Mouse (Mus musculus) midbrain, embryonic 15.5 days (tissue): Measurements from ENCODE around the gene Hspa1l. TPM values are rescaled to one million over a fixed set of nuclear protein-coding genes. Genes with fewer than 3 reads are reported as not detected.

ENCODE experiments used
- ATAC-seq: fragments of 200-750 bp; cut with Nextera tagmentation; replicated peaks from 2 replicates; pipeline ENCODE4 v1.8.0; 2017; ENCODE audit warnings: moderate TSS enrichment
- H3K27ac ChIP-seq: fragments of 300-500 bp; sonication (generic); 2 replicates; pipeline ENCODE4 v1.5.1; 2015; ENCODE audit warnings: mild to moderate bottlenecking, inconsistent platforms
- H3K27me3 ChIP-seq: fragments of 300-500 bp; sonication (generic); replicated peaks from 2 replicates; pipeline ENCODE4 v1.6.1; 2015; ENCODE audit warnings: inconsistent platforms
- H3K36me3 ChIP-seq: fragments of 300-500 bp; sonication (generic); replicated peaks from 2 replicates; pipeline ENCODE4 v1.6.1; 2015; ENCODE audit warnings: inconsistent platforms
- H3K4me1 ChIP-seq: fragments of 300-500 bp; sonication (generic); 2 replicates; pipeline ENCODE4 v1.6.1; 2015; ENCODE audit warnings: inconsistent platforms
- H3K4me2 ChIP-seq: fragments of 300-500 bp; sonication (generic); 2 replicates; pipeline ENCODE4 v1.6.1; 2015; ENCODE audit warnings: inconsistent platforms, mild to moderate bottlenecking, moderate library complexity
- H3K4me3 ChIP-seq: fragments of 300-500 bp; sonication (generic); 2 replicates; pipeline ENCODE4 v1.5.1; 2015; ENCODE audit warnings: mild to moderate bottlenecking, inconsistent platforms
- H3K9ac ChIP-seq: fragments of 300-500 bp; sonication (generic); 2 replicates; pipeline ENCODE4 v1.6.1; 2015; ENCODE audit warnings: mild to moderate bottlenecking, inconsistent platforms
- H3K9me3 ChIP-seq: fragments of 300-500 bp; sonication (generic); 2 replicates; pipeline ENCODE4 v1.6.1; 2016; ENCODE audit warnings: inconsistent platforms
- WGBS: fragments of 180-500 bp; shearing (Covaris S2); methylation state at CpG from one replicate; pipeline ENCODE4 v1.1.7; 2015; ENCODE audit warnings: mixed read lengths; 5-methylcytosine and 5-hydroxymethylcytosine counted together
- polyA plus RNA-seq: library from polyadenylated mRNA; unstranded; fragments of >200 nt; fragmentation: Nextera tagmentation; extraction: Ambion mirVana; gene quantifications from 2 replicates; pipeline ENCODE4 v1.2.1, GENCODE M21; 2015

Gene Hspa1l
- polyA plus RNA-seq, 1 experiment from 2014 or later: 1.2 TPM

- no peaks in the 10 kb centered on the region for H3K9me3 ChIP-seq
- ATAC-seq: no peak
- H3K4me2 ChIP-seq: no peak overlapping the region
- peaks cover 13% of the 10 kb centered on the region for H3K4me1 ChIP-seq
- H3K27me3 ChIP-seq: no peaks in the 10 kb centered on the region
- H3K36me3 ChIP-seq: no peaks in the 10 kb centered on the region
- no peak overlapping the region for H3K9ac ChIP-seq
- no peak overlapping the region for H3K4me3 ChIP-seq
- 66% methylated on average over 8 of the region's 10 CpGs for WGBS
- H3K27ac ChIP-seq: no peak overlapping the region
Measured at GRCm38 (mm10) chr17:35024691-35025488, 52.4 kb downstream of the Hspa1l start.

DNA sequence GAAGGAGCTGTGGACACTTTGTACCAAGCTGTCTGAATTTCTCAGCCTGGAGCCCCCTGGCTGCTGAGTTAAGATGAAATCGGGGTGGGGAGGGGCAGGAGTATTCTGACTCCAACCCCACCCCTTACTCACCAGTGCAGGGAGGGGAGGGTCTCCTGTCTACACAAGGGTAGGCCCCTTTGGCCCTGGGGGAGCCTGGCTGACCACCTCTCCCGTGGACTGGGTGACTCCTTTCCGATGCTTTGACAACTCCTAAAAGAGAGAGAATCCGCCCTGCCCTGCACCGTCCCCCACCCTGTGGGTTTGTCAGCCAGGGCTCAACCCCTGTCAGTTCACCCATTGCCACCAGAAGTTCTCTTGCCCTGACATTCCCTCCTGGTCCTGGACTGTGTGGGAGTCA is 53.7 kb downstream of the Hspa1l start:
- no peaks in the 10 kb centered on the region for H3K36me3 ChIP-seq
- no peak overlapping the region for H3K4me3 ChIP-seq
- no peaks in the 10 kb centered on the region for H3K27me3 ChIP-seq
- no peak overlapping the region for H3K27ac ChIP-seq
- H3K9ac ChIP-seq: no peak overlapping the region
- H3K4me2 ChIP-seq: no peak overlapping the region
- peaks cover 15% of the 10 kb centered on the region for H3K4me1 ChIP-seq
- no peak for ATAC-seq
- WGBS: 84% methylated on average over 5 of the region's 5 CpGs
- no peaks in the 10 kb centered on the region for H3K9me3 ChIP-seq

GRCm38 (mm10) chr17:35027277-35028068 is 55.0 kb downstream of the Hspa1l start, which contains the start of gene Sapcd1:
Gene Sapcd1 (minus strand): TSS chr17:35028016.
- Histone ChIP-seq H3K27me3 (no peaks in the 10 kb centered on the region), H3K4me3 (no peak within 1 kb of the TSS), H3K9me3 (no peaks in the 10 kb centered on the region), H3K9ac (0 out of 2 replicates have a peak within 1 kb of the TSS, but pooled peaks have one; percentile 3), H3K27ac (peak within 1 kb of the TSS; percentile 49), H3K36me3 (no peaks in the 10 kb centered on the region), H3K4me2 (no peak within 1 kb of the TSS), H3K4me1 (peaks cover 9% of the 10 kb centered on the region)
- 30% methylated on average over 13 of the region's 13 CpGs for WGBS
- ATAC-seq: peak; percentile 51; the same call in 1 of the 2 replicates

DNA sequence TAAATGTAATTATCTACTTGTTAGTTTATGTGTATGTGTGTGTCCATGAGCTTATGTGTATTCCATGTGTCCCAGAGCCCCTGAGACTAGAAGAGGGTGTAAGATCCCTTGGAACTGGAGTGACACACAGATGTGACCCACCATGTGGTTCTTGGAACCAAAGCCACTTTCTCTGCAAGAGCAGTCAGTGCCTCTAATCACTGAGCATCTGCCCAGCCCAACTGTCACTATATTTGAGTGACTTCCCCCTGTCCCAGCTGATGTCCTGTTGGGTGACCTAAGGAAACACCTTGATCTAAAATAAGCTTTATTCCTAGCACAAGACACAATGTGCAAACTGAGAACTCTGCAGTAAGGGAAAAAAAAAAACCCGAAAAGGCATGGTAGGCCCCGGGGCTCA is 55.8 kb downstream of the Hspa1l start:
- Histone ChIP-seq H3K36me3 (no peaks in the 10 kb centered on the region), H3K4me1 (peaks cover 9% of the 10 kb centered on the region), H3K27me3 (no peaks in the 10 kb centered on the region), H3K9me3 (no peaks in the 10 kb centered on the region), H3K4me3 (no peak overlapping the region), H3K9ac (no peak overlapping the region), H3K4me2 (no peak overlapping the region), H3K27ac (no peak overlapping the region)
- 85% methylated on average over 2 of the region's 2 CpGs for WGBS
- no peak for ATAC-seq

Other genes with a start within 250 kb of the Hspa1l start
- 0.22 TPM in 2 replicates for gene C4b, start 228.8 kb upstream of the Hspa1l start, polyA plus RNA-seq
- not detected in 2 replicates for gene Cyp21a1, start 168.1 kb upstream of the Hspa1l start, polyA plus RNA-seq
- 41.2 and 50.4 TPM in 2 replicates for gene Stk19, start 135.8 kb upstream of the Hspa1l start, polyA plus RNA-seq
- 75.0 and 79.1 TPM in 2 replicates for gene Dxo, start 135.7 kb upstream of the Hspa1l start, polyA plus RNA-seq
- gene Skiv2l, start 122.5 kb upstream of the Hspa1l start, polyA plus RNA-seq: 67.4 and 73.8 TPM in 2 replicates
- 76.3 and 82.3 TPM in 2 replicates for gene Nelfe, start 122.3 kb upstream of the Hspa1l start, polyA plus RNA-seq
- gene Cfb, start 110.2 kb upstream of the Hspa1l start, polyA plus RNA-seq: 2.6 and 3.3 TPM in 2 replicates
- gene Zbtb12, start 93.2 kb upstream of the Hspa1l start, polyA plus RNA-seq: 17.4 and 17.5 TPM in 2 replicates
- 0.18 TPM in 1 of 2 replicates, not detected in the other for gene Gm20547, start 90.7 kb upstream of the Hspa1l start, polyA plus RNA-seq
- gene C2, start 74.4 kb upstream of the Hspa1l start, polyA plus RNA-seq: 2.1 and 3.1 TPM in 2 replicates
- gene Ehmt2, start 74.2 kb upstream of the Hspa1l start, polyA plus RNA-seq: 113 and 119 TPM in 2 replicates
- gene Slc44a4, start 58.2 kb upstream of the Hspa1l start, polyA plus RNA-seq: not detected in 2 replicates
- gene Neu1, start 41.5 kb upstream of the Hspa1l start, polyA plus RNA-seq: 36.1 and 41.1 TPM in 2 replicates
- 0.24 and 0.31 TPM in 2 replicates for gene Hspa1b, start 13.5 kb upstream of the Hspa1l start, polyA plus RNA-seq
- gene Gm20481, start 2.8 kb upstream of the Hspa1l start, polyA plus RNA-seq: not detected in 2 replicates
- gene Hspa1a, start 547 bp upstream of the Hspa1l start, polyA plus RNA-seq: 12.7 and 13.3 TPM in 2 replicates
- 103 and 111 TPM in 2 replicates for gene Lsm2, start 9.2 kb downstream of the Hspa1l start, polyA plus RNA-seq
- 63.1 and 70.2 TPM in 2 replicates for gene Vars, start 28.3 kb downstream of the Hspa1l start, polyA plus RNA-seq
- gene Vwa7, start 43.9 kb downstream of the Hspa1l start, polyA plus RNA-seq: 0.06 and 0.15 TPM in 2 replicates
- gene Sapcd1, start 55.3 kb downstream of the Hspa1l start, polyA plus RNA-seq: 2.5 and 2.7 TPM in 2 replicates
- 1.6 and 3.3 TPM in 2 replicates for gene Msh5, start 74.0 kb downstream of the Hspa1l start, polyA plus RNA-seq
- 62.4 and 72.1 TPM in 2 replicates for gene Clic1, start 77.3 kb downstream of the Hspa1l start, polyA plus RNA-seq
- gene Ddah2, start 86.3 kb downstream of the Hspa1l start, polyA plus RNA-seq: 337 and 380 TPM in 2 replicates
- gene Ly6g6c, start 92.7 kb downstream of the Hspa1l start, polyA plus RNA-seq: 0.31 TPM in 1 of 2 replicates, not detected in the other
- gene Mpig6b, start 93.5 kb downstream of the Hspa1l start, polyA plus RNA-seq: 0.21 and 0.43 TPM in 2 replicates
- 0.21 and 0.32 TPM in 2 replicates for gene Ly6g6e, start 104.2 kb downstream of the Hspa1l start, polyA plus RNA-seq
- gene Ly6g6d, start 105.4 kb downstream of the Hspa1l start, polyA plus RNA-seq: 1.9 and 2.5 TPM in 2 replicates
- not detected in 2 replicates for gene Ly6g6f, start 112.9 kb downstream of the Hspa1l start, polyA plus RNA-seq
- 105 and 113 TPM in 2 replicates for gene Abhd16a, start 116.6 kb downstream of the Hspa1l start, polyA plus RNA-seq
- gene Ly6g5c, start 135.6 kb downstream of the Hspa1l start, polyA plus RNA-seq: not detected in 2 replicates
- 1.1 and 2.2 TPM in 2 replicates for gene Ly6g5b, start 142.7 kb downstream of the Hspa1l start, polyA plus RNA-seq
- 25.9 and 28.9 TPM in 2 replicates for gene Gpank1, start 148.8 kb downstream of the Hspa1l start, polyA plus RNA-seq
- 316 and 319 TPM in 2 replicates for gene Csnk2b, start 149.3 kb downstream of the Hspa1l start, polyA plus RNA-seq
- 8.3 and 9.6 TPM in 2 replicates for gene D17H6S53E, start 153.7 kb downstream of the Hspa1l start, polyA plus RNA-seq
- gene Apom, start 159.3 kb downstream of the Hspa1l start, polyA plus RNA-seq: 0.56 and 1.4 TPM in 2 replicates
- gene Bag6, start 162.5 kb downstream of the Hspa1l start, polyA plus RNA-seq: 82.9 and 83.4 TPM in 2 replicates
- gene Prrc2a, start 192.2 kb downstream of the Hspa1l start, polyA plus RNA-seq: 188 and 203 TPM in 2 replicates
- gene Aif1, start 203.4 kb downstream of the Hspa1l start, polyA plus RNA-seq: 7.3 and 8.2 TPM in 2 replicates
- gene Lst1, start 215.7 kb downstream of the Hspa1l start, polyA plus RNA-seq: 7.6 and 9.2 TPM in 2 replicates
- 0.58 and 0.78 TPM in 2 replicates for gene Ltb, start 221.7 kb downstream of the Hspa1l start, polyA plus RNA-seq
- gene Tnf, start 229.3 kb downstream of the Hspa1l start, polyA plus RNA-seq: not detected in 2 replicates
- 0.32 and 0.69 TPM in 2 replicates for gene Lta, start 232.6 kb downstream of the Hspa1l start, polyA plus RNA-seq
- gene Gm16181, start 248.1 kb downstream of the Hspa1l start, polyA plus RNA-seq: 1.6 TPM in 1 of 2 replicates, not detected in the other